Mouse (Mus musculus) erythroblast, embryonic 14.5 days (primary cell): Measurements from ENCODE around the gene Arap2.

ENCODE experiments used
- GATA1 ChIP-seq: IDR thresholded peaks from 2 replicates; pipeline ENCODE4 v1.6.1; 2012; ENCODE audit warnings: low read length, inconsistent platforms, mixed read lengths
- TAL1 ChIP-seq: IDR thresholded peaks from 3 replicates; pipeline ENCODE4 v1.6.1; 2012; ENCODE audit warnings: low read length, inconsistent platforms, mixed read lengths

- TF ChIP-seq TAL1 = no peak
- TF ChIP-seq GATA1 = no peak
These were observed 26.8 kb upstream of the Arap2 start for GRCm38 (mm10) chr5:62792776-62793175.
